Mouse (Mus musculus) small intestine, adult 2 months (tissue): ENCODE measurements at regions not wholly inside any gene's neighbourhood (a gene's known extent, or its start where the extent isn't known, plus 50 kb on each side); places are given as distances from the start of the nearest gene placed in this dataset.

Experiments
- CTCF ChIP-seq: fragments of 200-500 bp; IDR thresholded peaks from 2 replicates; pipeline ENCODE4 v1.5.1; 2012; ENCODE audit warnings: low read depth, mild to moderate bottlenecking, control low read depth, inconsistent platforms, low read length, moderate library complexity, mixed read lengths; ENCODE audit not compliant: insufficient replicate concordance, insufficient read length; ENCODE audit errors: extremely low read depth
- POLR2A ChIP-seq: fragments of 200-500 bp; IDR thresholded peaks from 2 replicates; pipeline ENCODE4 v1.6.1; 2012; ENCODE audit warnings: low read depth, mild to moderate bottlenecking, control low read depth, inconsistent platforms, low read length, moderate library complexity

GRCm38 (mm10) chr3:7992322-7992721, 1372.1 kb upstream of the 1700008P02Rik start:
- TF ChIP-seq POLR2A (no peak), CTCF (no peak)
